Mouse (Mus musculus) stomach, embryonic 16.5 days (tissue): ENCODE measurements at regions not wholly inside any gene's neighbourhood (a gene's known extent, or its start where the extent isn't known, plus 50 kb on each side); places are given as distances from the start of the nearest gene placed in this dataset.
"Not testable (repeated sequence)": the region's sequence is repeated elsewhere in the genome, so short reads cannot be mapped to it uniquely, and the experiment has no call there.

Experiments used
- ATAC-seq: fragments of 200-750 bp; cut with Nextera tagmentation; 2 replicates; pipeline ENCODE4 v1.8.0; 2017; ENCODE audit warnings: moderate number of reproducible peaks, moderate TSS enrichment; ENCODE audit not compliant: insufficient read depth, low FRiP score
- H3K27ac ChIP-seq: fragments of 300-500 bp; sonication (generic); 2 replicates; pipeline ENCODE4 v1.5.1; 2014; ENCODE audit warnings: low read length
- H3K27me3 ChIP-seq: fragments of 300-500 bp; sonication (generic); 2 replicates; pipeline ENCODE4 v1.6.1; 2014; ENCODE audit warnings: low read length, control low read depth, mixed read lengths; ENCODE audit not compliant: control insufficient read depth, insufficient read depth
- H3K36me3 ChIP-seq: fragments of 300-500 bp; sonication (generic); 2 replicates; pipeline ENCODE4 v1.6.1; 2014; ENCODE audit warnings: low read length; ENCODE audit not compliant: control insufficient read depth, insufficient read depth
- H3K4me1 ChIP-seq: fragments of 300-500 bp; sonication (generic); 2 replicates; pipeline ENCODE4 v1.6.1; 2014; ENCODE audit warnings: low read length, control low read depth, mixed read lengths; ENCODE audit not compliant: control insufficient read depth, insufficient read depth
- H3K4me2 ChIP-seq: fragments of 300-500 bp; sonication (generic); 2 replicates; pipeline ENCODE4 v1.6.1; 2014; ENCODE audit warnings: low read depth, low read length, mixed read lengths
- H3K4me3 ChIP-seq: fragments of 300-500 bp; sonication (generic); replicated peaks from 2 replicates; pipeline ENCODE4 v1.5.1; 2014; ENCODE audit warnings: mild to moderate bottlenecking, low read length
- H3K9ac ChIP-seq: fragments of 300-500 bp; sonication (generic); 2 replicates; pipeline ENCODE4 v1.6.1; 2014; ENCODE audit warnings: low read length
- H3K9me3 ChIP-seq: fragments of 300-500 bp; sonication (generic); replicated peaks from 2 replicates; pipeline ENCODE4 v1.6.1; 2016; ENCODE audit warnings: low read length, control low read depth; ENCODE audit not compliant: control insufficient read depth
- WGBS: fragments of 180-500 bp; shearing (Covaris S2); extraction: QIAGEN DNeasy Blood & Tissue Kit; methylation state at CpG from one replicate; pipeline ENCODE4 v1.1.7; 2014; 5-methylcytosine and 5-hydroxymethylcytosine counted together

- H3K36me3 ChIP-seq = no peaks in the 10 kb centered on the region
- ATAC-seq = no peak
- H3K4me2 ChIP-seq = no peak overlapping the region
- H3K4me1 ChIP-seq = no peaks in the 10 kb centered on the region
- WGBS = 66% methylated on average over 7 of the region's 7 CpGs
- no peaks in the 10 kb centered on the region for H3K9me3 ChIP-seq
- H3K27me3 ChIP-seq = no peaks in the 10 kb centered on the region
- H3K4me3 ChIP-seq = no peak overlapping the region
- H3K9ac ChIP-seq = no peak overlapping the region
- no peak overlapping the region for H3K27ac ChIP-seq
Measured at GRCm38 (mm10) chr4:10707016-10707657, 167.2 kb upstream of the 2610301B20Rik start.

DNA sequence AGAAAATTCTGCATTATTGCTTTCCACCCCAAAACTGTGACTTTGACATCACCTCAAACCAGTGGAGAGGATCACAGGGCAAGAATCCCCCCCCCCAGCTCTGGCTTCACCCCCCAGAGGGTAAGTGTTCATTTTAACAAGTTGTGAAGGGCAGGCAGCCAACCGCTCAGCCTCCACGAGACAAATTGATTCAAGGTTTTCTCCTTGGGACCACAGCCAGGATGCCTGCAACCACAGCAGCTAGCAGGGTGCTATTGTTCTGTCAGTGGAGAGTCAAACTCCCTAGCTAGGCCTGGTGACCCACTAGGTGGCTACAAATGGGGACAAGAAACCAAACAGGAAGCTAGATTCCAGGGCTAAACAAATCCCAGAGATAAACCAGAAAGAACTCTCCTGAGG lies 166.6 kb upstream of the 2610301B20Rik start:
- H3K4me1 ChIP-seq = no peaks in the 10 kb centered on the region
- H3K36me3 ChIP-seq = no peaks in the 10 kb centered on the region
- H3K4me3 ChIP-seq = no peak overlapping the region
- ATAC-seq = no peak
- no peak overlapping the region for H3K4me2 ChIP-seq
- WGBS = 29% methylated on average over 2 of the region's 2 CpGs
- no peaks in the 10 kb centered on the region for H3K27me3 ChIP-seq
- no peak overlapping the region for H3K9ac ChIP-seq
- H3K27ac ChIP-seq = no peak overlapping the region
- no peaks in the 10 kb centered on the region for H3K9me3 ChIP-seq

GRCm38 (mm10) chr4:10711939-10712533 lies 162.3 kb upstream of the 2610301B20Rik start:
- Histone ChIP-seq H3K9ac (no peak overlapping the region), H3K4me2 (no peak overlapping the region), H3K27ac (no peak overlapping the region), H3K27me3 (no peaks in the 10 kb centered on the region), H3K36me3 (no peaks in the 10 kb centered on the region), H3K9me3 (no peaks in the 10 kb centered on the region), H3K4me3 (no peak overlapping the region), H3K4me1 (no peaks in the 10 kb centered on the region)
- 73% methylated on average over 11 of the region's 11 CpGs for WGBS
- no peak for ATAC-seq

DNA sequence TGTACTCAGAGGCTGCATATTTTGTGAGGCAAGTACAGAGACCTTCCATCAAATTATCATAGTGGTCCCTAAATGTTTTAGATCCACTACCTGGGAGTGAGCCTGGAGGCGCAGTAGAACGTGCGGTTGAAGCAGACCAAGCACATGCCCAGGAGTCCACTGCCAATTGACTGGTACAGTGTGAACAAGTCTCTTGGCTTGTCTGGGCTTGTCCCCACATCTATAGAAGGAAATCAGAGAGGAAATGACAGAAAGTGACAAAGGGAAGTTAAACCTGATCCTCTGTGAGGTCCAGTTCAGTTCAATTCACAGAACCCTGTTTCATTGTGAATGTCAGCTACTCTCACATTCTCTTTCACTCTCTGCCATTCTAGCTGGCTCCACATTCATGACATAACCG lies 151.0 kb upstream of the 2610301B20Rik start:
- no peak overlapping the region for H3K9ac ChIP-seq
- H3K36me3 ChIP-seq = no peaks in the 10 kb centered on the region
- no peaks in the 10 kb centered on the region for H3K9me3 ChIP-seq
- no peak overlapping the region for H3K4me2 ChIP-seq
- H3K27me3 ChIP-seq = no peaks in the 10 kb centered on the region
- 85% methylated on average over 4 of the region's 4 CpGs for WGBS
- no peak overlapping the region for H3K27ac ChIP-seq
- ATAC-seq = no peak
- no peaks in the 10 kb centered on the region for H3K4me1 ChIP-seq
- H3K4me3 ChIP-seq = no peak overlapping the region

GRCm38 (mm10) chr4:10727894-10728293 lies 146.4 kb upstream of the 2610301B20Rik start:
- Histone ChIP-seq H3K36me3 (no peaks in the 10 kb centered on the region), H3K27ac (no peak overlapping the region), H3K4me2 (no peak overlapping the region), H3K27me3 (no peaks in the 10 kb centered on the region), H3K4me3 (no peak overlapping the region), H3K9ac (no peak overlapping the region), H3K9me3 (no peaks in the 10 kb centered on the region), H3K4me1 (no peaks in the 10 kb centered on the region)
- WGBS = 81% methylated on average over 3 of the region's 3 CpGs
- ATAC-seq = no peak

GRCm38 (mm10) chr4:10745207-10745606 lies 129.1 kb upstream of the 2610301B20Rik start:
- H3K27me3 ChIP-seq = no peaks in the 10 kb centered on the region
- 87% methylated on average over 3 of the region's 3 CpGs for WGBS
- H3K4me2 ChIP-seq = no peak overlapping the region
- no peak for ATAC-seq
- no peak overlapping the region for H3K9ac ChIP-seq
- no peaks in the 10 kb centered on the region for H3K36me3 ChIP-seq
- H3K27ac ChIP-seq = no peak overlapping the region
- H3K4me3 ChIP-seq = no peak overlapping the region
- H3K4me1 ChIP-seq = no peaks in the 10 kb centered on the region
- no peaks in the 10 kb centered on the region for H3K9me3 ChIP-seq

DNA sequence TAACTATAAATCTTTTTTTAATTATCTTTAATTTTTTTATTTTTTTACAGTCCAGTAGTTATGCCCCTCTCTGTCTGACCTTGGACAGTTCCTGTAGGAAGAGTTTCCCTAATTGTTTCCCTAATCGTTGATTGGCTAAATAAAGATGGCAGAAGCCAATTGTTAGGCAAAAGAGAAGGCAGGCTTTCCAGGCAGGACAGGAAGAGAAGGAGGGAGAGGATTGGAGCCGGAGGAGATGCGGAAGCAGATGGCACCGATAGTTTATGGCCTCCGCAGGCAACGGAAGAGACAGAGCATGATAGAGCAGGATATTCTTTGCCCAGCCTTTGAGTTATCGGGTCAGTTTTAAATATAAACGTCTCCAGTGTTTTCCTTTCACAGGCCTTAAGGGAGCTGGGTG lies 125.5 kb upstream of the 2610301B20Rik start:
- no peaks in the 10 kb centered on the region for H3K27me3 ChIP-seq
- no peak overlapping the region for H3K9ac ChIP-seq
- 80% methylated on average over 8 of the region's 8 CpGs for WGBS
- no peak overlapping the region for H3K4me3 ChIP-seq
- H3K4me1 ChIP-seq = no peaks in the 10 kb centered on the region
- H3K27ac ChIP-seq = no peak overlapping the region
- H3K4me2 ChIP-seq = no peak overlapping the region
- no peaks in the 10 kb centered on the region for H3K36me3 ChIP-seq
- no peak for ATAC-seq
- H3K9me3 ChIP-seq = no peaks in the 10 kb centered on the region

DNA sequence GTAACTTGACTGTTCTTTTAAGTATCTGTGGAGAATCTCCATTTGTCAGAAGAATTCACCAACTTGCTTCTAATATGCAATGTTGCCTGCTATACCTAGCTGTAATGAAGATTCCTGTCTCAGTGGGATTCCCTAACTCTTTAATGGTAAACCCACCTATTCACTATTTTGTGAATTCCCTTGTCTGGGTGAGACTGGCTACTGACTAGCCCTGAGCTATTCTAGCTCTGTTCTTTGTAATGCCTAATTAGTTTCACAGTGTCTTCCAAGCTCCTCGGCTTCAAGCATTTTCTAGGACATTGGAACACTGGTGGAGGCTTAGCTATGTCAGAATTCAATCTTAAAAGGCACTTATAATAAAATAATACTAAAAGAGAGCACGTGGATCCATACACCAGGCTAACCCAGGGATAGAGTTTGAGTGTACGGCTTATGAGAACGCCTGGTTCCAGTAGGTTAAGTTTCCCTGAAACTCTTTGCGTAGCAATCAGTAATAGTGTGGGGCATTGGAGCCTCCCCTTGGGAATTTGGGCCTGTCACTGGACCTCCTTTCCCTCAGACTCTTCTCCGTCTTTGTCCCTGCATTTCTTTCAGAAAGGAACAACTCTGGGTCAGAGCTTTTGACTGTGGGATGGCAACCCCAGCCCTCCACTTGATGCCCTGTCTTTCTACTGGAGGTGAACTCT lies 123.8 kb upstream of the 2610301B20Rik start:
- H3K9me3 ChIP-seq, H3K27ac ChIP-seq, H3K4me1 ChIP-seq, H3K27me3 ChIP-seq, H3K4me3 ChIP-seq, H3K36me3 ChIP-seq, H3K4me2 ChIP-seq, ATAC-seq, H3K9ac ChIP-seq: not testable (repeated sequence)
- 81% methylated on average over 6 of the region's 6 CpGs for WGBS

DNA sequence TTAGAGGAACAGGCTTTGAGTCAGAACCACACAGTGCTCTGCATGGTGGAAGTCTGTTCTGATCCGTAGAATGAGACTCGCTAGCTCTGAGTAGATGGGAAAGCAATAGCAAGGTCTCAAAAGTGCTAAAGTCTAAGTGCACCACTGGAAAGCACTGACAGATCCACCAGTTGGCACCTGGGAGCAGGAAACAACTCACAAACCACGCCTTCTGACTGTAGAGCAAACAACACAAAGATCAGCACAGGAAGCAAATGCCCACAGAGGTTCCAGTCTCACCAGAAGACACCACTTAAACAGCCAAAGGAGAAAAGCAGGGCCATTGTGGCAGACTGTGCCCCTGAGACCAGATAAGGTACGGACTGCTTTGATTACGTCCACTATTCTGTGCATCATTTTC lies 121.1 kb upstream of the 2610301B20Rik start:
- no peak for ATAC-seq
- WGBS = 78% methylated on average over 5 of the region's 5 CpGs

More for the DNA sequence above, 121.1 kb upstream of the 2610301B20Rik start:
- no peak overlapping the region for H3K9ac ChIP-seq
- H3K27me3 ChIP-seq = no peaks in the 10 kb centered on the region
- H3K4me2 ChIP-seq = no peak overlapping the region
- no peaks in the 10 kb centered on the region for H3K36me3 ChIP-seq
- H3K9me3 ChIP-seq = no peaks in the 10 kb centered on the region
- H3K4me1 ChIP-seq = no peaks in the 10 kb centered on the region
- no peak overlapping the region for H3K27ac ChIP-seq
- H3K4me3 ChIP-seq = no peak overlapping the region
